Mouse (Mus musculus) ES-E14 (cell line): Measurements from ENCODE around the gene Gm11114.

Source experiments
- CHD2 ChIP-seq: IDR thresholded peaks from 2 replicates; pipeline ENCODE4 v1.6.1; 2014; ENCODE audit warnings: mild to moderate bottlenecking, low read depth, low read length, inconsistent platforms
- HCFC1 ChIP-seq: IDR thresholded peaks from 2 replicates; pipeline ENCODE4 v1.6.1; 2012; ENCODE audit warnings: low read length, inconsistent platforms, borderline replicate concordance; ENCODE audit not compliant: insufficient read depth
- MAFK ChIP-seq: IDR thresholded peaks from 2 replicates; pipeline ENCODE4 v1.6.1; 2014; ENCODE audit warnings: mild to moderate bottlenecking, low read depth, low read length, inconsistent platforms; ENCODE audit not compliant: insufficient read depth
- ZC3H11A ChIP-seq: IDR thresholded peaks from 2 replicates; pipeline ENCODE4 v1.6.1; 2012; ENCODE audit warnings: low read depth, mild to moderate bottlenecking, inconsistent platforms, low read length, borderline replicate concordance

DNA sequence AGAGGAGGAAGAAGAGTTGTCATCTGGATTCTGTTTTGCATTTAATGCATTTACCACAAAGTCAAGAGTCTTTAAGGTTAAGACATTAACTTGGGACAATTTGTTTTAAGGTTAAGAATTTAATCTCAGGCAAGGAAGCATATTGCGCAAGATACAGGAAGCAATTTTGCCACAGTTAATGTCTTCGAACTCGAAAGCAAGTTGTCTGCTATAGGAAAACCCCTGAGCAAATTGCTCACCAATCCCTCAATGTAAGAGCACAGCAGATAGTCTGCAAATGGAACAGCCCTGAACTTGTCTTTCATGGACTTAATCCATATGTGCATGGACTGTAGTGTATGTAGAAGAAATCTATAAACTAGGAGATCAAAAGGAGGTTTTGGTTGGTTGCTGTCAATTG, 9.2 kb upstream of the Gm11114 start:
- TF ChIP-seq ZC3H11A (no peak), HCFC1 (no peak), CHD2 (no peak), MAFK (no peak)
